Mouse (Mus musculus): Measurements from ENCODE around the gene Aff1.

Aff1 gene

DNA sequence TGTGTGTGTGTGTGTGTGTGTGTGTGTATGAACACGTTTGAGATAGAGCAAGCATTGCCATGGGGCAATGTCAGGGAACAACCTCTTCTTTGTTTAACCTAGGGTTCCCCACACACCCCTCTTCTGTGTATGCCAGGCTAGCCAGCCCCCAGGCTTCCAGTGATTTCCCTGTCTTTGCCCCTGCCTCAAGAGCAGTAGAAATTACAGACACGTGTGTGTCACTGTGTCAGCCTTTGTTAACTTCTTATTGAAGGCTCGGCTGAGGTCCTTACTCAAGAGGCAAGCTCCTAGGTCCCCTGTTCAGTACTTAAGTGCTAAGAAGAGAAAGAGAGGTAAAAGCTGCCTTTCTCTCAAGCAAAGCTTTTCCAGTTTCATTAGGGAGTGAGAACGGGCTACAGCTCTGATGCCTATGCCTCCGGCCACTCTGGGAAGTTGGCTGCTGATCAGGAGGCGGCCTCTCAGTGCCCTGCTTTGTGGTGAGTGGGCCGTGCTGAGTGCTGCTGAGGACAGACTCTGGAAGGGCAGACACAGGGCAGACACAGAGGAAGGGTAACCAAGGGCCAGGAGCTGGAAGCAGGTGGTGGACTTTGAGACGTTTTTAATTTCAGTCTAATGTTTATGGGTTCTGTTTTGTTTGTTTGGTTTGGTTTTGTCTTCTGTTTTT is 111.9 kb downstream of the Aff1 start:
- peak; percentile 31 to 60 for DNase-seq (ENCODE audit: low spot score in 2 of 2)

DNA sequence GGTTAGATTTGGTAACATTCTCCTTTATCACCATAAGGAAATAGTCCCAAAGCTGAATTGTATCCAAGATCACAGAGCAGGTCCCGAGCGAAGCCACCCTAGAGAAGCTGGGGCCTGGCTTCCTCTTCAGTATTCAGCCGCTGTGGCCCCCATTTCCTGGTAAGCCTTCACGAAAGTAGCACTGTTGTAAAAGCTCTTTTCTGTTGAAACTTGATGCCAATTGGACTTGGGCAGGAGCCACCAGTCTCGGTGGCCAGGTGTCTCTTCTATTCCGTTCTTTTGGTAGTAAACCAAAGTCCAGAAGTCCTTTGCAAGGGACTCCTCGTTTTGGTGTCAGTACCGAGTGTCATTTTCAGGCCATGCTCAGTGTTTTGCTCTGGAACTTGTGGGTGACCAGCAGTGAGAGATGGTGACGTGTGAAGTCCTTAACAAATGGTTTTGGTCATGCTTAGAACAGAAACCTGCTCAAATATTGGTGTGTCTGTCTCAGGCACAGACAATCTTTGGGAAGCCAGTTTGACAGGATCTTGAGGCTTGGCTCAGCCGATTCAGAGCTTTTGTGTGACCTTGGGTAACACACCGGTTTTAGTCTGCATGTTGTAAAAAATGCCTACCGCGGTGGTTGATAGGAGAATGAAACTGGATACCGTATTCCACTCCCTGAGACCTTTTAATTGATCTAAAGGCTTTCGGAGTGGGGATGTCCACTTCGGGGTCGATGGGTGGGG is 114.8 kb downstream of the Aff1 start:
- DNase-seq (ENCODE audit: low spot score in 2 of 2), result no peak

- no peak for DNase-seq (ENCODE audit: low spot score in 2 of 2)
These were observed 115.6 kb downstream of the Aff1 start for GRCm38 (mm10) chr5:103807637-103808312.

DNA sequence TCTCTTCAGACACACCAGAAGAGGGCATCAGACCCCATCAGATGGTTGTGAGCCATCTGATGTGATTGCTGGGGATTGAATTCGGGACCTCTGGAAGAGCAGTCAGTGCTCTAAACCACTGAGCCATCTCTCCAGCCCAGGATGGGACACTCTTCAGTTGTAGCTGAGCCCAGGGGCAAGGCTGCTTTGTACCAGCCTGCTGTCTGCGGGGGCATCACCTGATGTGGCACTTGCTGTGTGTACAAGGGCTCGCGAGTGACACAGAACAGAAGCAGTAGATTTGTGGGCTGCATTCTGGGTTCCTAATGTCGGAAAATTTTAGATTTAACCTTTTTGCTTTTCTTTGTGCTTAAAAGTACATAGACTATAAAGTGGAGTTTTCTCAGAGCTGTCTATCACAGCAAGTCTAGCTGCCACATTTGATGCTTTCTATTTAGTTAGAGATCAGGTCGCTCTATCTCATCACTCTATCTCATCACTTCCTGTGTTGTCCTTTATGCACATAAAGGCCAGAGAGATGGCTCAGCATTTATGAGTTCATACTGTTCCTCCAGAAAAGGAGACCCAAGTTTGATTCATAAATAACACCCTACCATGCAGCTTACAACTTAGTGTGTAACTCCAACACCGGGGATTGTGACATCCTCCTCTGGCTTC is 117.6 kb downstream of the Aff1 start:
- no peak for DNase-seq (ENCODE audit: low spot score in 2 of 2)

- no peak for DNase-seq (ENCODE audit: low spot score in 2 of 2)
These were observed 121.1 kb downstream of the Aff1 start for GRCm38 (mm10) chr5:103813291-103813690.

GRCm38 (mm10) chr5:103813997-103814542 is 121.9 kb downstream of the Aff1 start:
- no peak for DNase-seq (ENCODE audit: low spot score in 2 of 2)

- DNase-seq (ENCODE audit: low spot score in 2 of 2), result no peak
These were observed 122.5 kb downstream of the Aff1 start for GRCm38 (mm10) chr5:103814551-103815248.

GRCm38 (mm10) chr5:103815249-103815617 is 123.1 kb downstream of the Aff1 start:
- no peak for DNase-seq (ENCODE audit: low spot score in 2 of 2)

DNA sequence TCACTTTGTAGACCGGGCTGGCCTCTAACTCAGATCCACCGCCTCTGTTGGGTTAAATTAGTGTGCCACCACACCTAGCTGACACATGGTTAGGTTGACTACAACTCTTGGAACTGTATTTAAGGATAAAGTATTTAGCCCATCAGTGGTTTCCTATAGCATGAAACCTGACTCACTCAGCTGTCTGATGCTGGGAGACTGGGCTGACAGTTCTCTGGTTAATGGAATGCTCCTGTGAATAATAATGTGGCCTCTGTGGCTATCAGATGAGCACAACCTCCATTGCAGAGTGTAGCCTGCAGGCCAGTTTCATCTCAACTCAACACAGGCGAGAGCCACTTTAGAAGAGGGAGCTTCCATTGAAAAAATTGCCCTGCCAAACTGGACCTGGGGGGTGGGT is 124.5 kb downstream of the Aff1 start:
- DNase-seq (ENCODE audit: low spot score in 2 of 2), result no peak

DNA sequence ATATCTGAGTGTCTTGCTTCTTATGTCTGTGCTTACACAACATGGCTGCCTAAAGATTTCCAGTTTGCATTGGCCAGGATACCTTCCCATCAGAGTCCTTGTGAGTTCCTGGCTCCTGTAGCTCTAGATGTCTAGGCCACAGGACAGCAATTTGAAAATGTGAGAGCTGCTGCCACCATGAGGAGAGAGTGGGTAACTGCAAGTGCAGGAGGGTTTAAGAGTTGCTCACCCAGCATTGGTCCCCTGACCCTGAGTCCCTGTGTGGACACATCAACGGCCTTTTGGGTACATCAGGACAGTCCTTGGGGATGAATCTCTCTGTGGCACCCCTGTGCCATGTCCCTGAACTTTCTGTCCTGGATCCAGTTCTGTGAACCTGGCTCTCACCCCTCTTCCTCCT is 125.6 kb downstream of the Aff1 start:
- DNase-seq (ENCODE audit: low spot score in 2 of 2), result peak; percentile 73 to 80

DNA sequence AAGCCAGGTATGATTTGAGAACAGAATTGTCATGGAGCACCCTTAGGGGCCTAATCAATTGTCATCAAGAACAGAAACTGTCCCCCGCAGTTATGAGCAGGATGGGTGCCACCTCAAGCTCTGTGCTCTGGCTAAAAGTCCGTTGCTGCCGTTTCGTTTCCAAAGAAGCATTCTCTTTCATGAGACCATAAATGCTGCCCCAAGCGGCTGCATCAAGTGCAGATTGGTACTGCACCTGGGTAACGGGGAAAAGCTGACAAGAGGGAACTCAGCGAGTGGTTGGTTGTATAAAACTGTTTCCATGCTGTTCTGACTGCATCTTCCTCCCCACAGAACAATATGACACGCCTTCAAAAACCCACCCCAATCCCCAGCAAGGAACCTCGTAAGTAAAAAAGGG is 126.4 kb downstream of the Aff1 start:
- DNase-seq (ENCODE audit: low spot score in 2 of 2), result no peak

DNA sequence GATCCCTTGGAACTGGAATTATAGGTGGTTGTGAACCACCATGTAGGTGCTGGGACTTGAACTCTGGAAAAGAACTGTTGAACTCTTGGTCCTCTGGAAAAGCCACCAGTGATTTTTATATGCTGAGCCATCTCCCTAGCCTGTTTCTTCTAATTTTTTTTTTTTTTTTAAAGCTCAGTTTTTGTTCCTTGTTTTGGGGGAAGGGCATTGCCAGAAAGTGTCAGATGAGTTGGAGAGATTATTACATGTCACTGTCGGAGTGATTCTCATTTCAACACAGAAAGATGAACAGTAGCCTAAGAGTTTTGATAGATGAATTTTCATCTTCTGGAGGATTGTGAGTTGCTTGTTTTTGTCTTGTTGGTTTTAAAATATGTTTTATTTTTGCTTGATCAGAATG is 127.5 kb downstream of the Aff1 start:
- no peak for DNase-seq (ENCODE audit: low spot score in 2 of 2)

DNA sequence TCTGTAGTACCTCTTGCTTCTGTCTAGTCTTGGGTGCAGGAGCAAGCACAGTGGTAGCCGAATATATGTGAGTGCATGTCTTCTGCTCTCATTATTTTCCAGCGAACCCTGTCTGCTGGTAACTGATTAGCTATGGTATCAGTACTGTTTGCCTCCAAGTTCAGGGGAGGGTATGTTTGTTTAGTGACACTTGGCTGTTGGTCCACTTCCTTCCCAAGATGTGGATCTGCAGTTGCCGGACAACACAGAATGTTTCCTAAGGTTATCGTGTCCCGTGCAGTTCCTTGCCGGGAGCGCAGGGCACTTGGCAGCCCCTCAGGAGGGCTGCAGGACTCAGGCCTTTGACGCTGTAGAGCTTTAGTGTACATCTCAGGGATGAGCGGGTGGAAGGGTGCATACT is 128.9 kb downstream of the Aff1 start:
- no peak for DNase-seq (ENCODE audit: low spot score in 2 of 2)

DNA sequence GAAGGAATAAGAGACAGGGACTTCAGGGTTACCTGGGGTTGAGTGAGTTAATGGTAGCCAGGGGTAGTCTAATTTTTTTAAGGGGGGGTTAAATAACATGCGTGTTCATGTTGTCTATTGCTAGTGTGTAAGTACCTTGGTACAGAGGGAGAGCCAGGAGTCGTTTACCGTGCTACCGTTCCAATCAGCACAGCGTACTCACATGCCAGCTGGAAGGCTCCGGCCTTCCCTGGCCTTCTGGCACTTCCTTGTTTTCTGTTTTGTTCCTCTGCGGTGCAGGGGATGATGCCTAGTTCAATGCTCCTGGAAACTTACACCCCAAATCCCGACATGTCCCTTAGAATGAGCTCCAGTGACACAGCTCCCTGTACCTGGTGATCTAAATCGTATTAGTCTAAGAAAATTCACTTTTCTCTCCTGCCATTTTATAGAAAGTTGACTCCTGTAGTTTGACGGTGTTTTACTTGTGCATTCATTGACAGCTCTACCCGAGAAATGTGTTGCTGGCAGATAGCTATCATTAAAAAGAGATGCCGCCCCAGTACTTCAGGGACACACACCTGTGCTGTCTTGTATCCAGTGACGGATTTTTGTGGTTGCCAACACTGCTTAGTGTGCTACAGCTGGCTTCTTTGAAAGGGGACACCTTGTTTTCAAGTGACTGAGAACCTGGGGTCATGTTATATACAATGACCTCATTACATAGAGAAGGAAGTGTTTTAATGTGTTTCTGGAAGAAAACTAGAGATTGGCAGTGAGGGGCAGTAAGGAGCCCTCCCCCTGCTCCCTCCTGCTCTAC is 129.5 kb downstream of the Aff1 start:
- DNase-seq (ENCODE audit: low spot score in 2 of 2), result no peak

- DNase-seq (ENCODE audit: low spot score in 2 of 2), result no peak
These were observed 130.8 kb downstream of the Aff1 start for GRCm38 (mm10) chr5:103822949-103823348.

- no peak for DNase-seq (ENCODE audit: low spot score in 2 of 2)
These were observed 136.1 kb downstream of the Aff1 start for GRCm38 (mm10) chr5:103828304-103828703.

GRCm38 (mm10) chr5:103828729-103829128 is 136.6 kb downstream of the Aff1 start:
- DNase-seq (ENCODE audit: low spot score in 2 of 2), result no peak

- DNase-seq (ENCODE audit: low spot score in 2 of 2), result no peak
These were observed 137.0 kb downstream of the Aff1 start for GRCm38 (mm10) chr5:103829158-103829557.

DNA sequence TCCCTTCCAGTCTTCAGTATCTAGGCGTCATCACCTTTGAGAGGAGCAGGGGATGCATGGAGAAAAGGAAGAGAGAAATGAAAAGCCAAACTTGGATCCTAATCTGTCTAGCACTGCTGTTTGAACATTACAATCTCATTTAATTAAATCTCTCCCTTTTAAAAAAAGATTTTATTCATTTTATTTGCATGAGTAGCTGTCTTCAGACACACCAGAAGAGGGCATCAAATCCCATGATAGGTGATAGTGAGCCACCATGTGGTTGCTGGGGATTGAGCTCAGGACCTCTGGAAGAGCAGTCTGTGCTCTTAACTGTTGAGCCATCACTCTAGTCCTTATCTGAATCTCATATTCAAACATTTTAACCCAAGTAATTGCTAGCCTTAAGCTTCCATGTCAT is 138.7 kb downstream of the Aff1 start:
- no peak for DNase-seq (ENCODE audit: low spot score in 2 of 2)

DNA sequence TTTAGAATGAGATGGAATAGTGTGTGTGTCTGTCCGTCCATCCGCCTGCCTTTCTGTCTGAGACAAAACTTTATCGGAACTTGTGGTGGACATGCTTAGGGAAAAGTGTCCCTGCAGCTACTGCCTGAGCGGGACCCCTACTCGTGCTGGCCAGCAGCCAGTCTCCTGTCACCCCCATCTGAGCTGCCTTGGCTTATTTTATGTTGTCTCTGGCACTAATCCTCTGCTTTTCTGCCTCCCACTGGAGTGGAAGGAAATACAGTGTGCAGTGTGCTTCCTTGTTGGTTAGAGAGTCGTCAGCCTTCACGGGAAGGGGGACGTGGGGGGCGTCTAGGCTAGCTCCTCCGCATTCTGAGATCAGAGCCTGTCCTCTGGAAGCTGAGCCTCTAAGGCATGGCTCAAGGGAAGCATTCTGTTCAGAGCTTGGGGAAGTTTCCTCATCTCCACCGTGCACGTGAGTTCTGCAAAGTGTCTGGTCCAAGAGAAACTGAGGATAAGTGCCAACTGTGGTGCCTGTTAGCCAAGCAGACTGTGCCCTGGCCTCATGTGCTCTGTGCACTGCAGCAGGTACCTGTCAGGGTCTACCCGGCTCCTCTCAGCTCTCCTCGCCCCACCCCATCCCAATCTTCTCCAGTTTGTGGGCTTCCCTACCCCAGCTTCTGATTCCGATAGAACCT is 143.4 kb downstream of the Aff1 start:
- DNase-seq (ENCODE audit: low spot score in 2 of 2), result peak in 1 of 2 experiments; percentile 36
